Mouse (Mus musculus) heart, adult 2 months (tissue): ENCODE data around the gene Csmd2. TPM values are rescaled to one million over a fixed set of nuclear protein-coding genes. Genes with fewer than 3 reads are reported as not detected.

Experiments used
- DNase-seq, 2 experiments: peaks; one replicate each; pipeline ENCODE4 v3.0.0; 2021
- H3K27ac ChIP-seq: fragments of 200-600 bp; 2 replicates; pipeline ENCODE4 v1.8.1; 2022
- H3K27me3 ChIP-seq: fragments of 200-500 bp; 2 replicates; pipeline ENCODE4 v1.6.1; 2012; ENCODE audit warnings: mild to moderate bottlenecking, low read length, inconsistent platforms, mixed read lengths; ENCODE audit not compliant: control insufficient read depth, insufficient read depth
- H3K36me3 ChIP-seq: fragments of 200-500 bp; 2 replicates; pipeline ENCODE4 v1.6.1; 2012; ENCODE audit warnings: low read length, inconsistent platforms; ENCODE audit not compliant: control insufficient read depth, insufficient read depth
- H3K4me1 ChIP-seq: fragments of 200-500 bp; 2 replicates; pipeline ENCODE4 v1.6.1; 2011; ENCODE audit warnings: low read length; ENCODE audit not compliant: control insufficient read depth, insufficient read depth
- H3K4me3 ChIP-seq: fragments of 200-600 bp; 2 replicates; pipeline ENCODE4 v1.8.1; 2022
- H3K79me2 ChIP-seq: fragments of 200-500 bp; replicated peaks from 2 replicates; pipeline ENCODE4 v1.6.1; 2012; ENCODE audit warnings: mild to moderate bottlenecking, inconsistent platforms, low read length, moderate library complexity, mixed read lengths; ENCODE audit not compliant: control insufficient read depth, insufficient read depth
- H3K9ac ChIP-seq: fragments of 200-500 bp; 2 replicates; pipeline ENCODE4 v1.6.1; 2012; ENCODE audit warnings: low read depth, mild to moderate bottlenecking, control low read depth, inconsistent platforms, low read length, mixed read lengths
- CTCF ChIP-seq: fragments of 200-600 bp; IDR thresholded peaks from 2 replicates; pipeline ENCODE4 v1.8.1; 2022; ENCODE audit warnings: antibody characterized with exemption, mild to moderate bottlenecking, moderate library complexity
- EP300 ChIP-seq: fragments of 200-500 bp; IDR thresholded peaks from 2 replicates; pipeline ENCODE4 v1.6.1; 2011; ENCODE audit warnings: low read depth, low read length, control low read depth; ENCODE audit not compliant: insufficient read depth
- POLR2A ChIP-seq: fragments of 200-500 bp; IDR thresholded peaks from 2 replicates; pipeline ENCODE4 v1.6.1; 2011; ENCODE audit warnings: mild to moderate bottlenecking, low read depth, low read length, control low read depth; ENCODE audit not compliant: insufficient read depth
- WGBS: fragments of 180-500 bp; shearing (Covaris S2); methylation state at CpG from one replicate; pipeline ENCODE4 v1.1.7; 2018; 5-methylcytosine and 5-hydroxymethylcytosine counted together
- intact Hi-C: fragments of 180-260 bp; cut with DNase I; formaldehyde crosslinking; loops from one replicate; pipeline ENCODE4 v1.15.1; 2025
- polyA plus RNA-seq: library from polyadenylated mRNA; depleted of rRNA; stranded (reverse); fragments of >200 nt; gene quantifications from 2 replicates; pipeline ENCODE4 v1.2.3, GENCODE M21; 2012
- total RNA-seq, 2 experiments: library from RNA; stranded (reverse); gene quantifications; 2 replicates each; pipeline ENCODE4 v1.2.3; 2021

The Csmd2 gene
- total and polyA plus RNA-seq, 3 experiments: not detected

DNA sequence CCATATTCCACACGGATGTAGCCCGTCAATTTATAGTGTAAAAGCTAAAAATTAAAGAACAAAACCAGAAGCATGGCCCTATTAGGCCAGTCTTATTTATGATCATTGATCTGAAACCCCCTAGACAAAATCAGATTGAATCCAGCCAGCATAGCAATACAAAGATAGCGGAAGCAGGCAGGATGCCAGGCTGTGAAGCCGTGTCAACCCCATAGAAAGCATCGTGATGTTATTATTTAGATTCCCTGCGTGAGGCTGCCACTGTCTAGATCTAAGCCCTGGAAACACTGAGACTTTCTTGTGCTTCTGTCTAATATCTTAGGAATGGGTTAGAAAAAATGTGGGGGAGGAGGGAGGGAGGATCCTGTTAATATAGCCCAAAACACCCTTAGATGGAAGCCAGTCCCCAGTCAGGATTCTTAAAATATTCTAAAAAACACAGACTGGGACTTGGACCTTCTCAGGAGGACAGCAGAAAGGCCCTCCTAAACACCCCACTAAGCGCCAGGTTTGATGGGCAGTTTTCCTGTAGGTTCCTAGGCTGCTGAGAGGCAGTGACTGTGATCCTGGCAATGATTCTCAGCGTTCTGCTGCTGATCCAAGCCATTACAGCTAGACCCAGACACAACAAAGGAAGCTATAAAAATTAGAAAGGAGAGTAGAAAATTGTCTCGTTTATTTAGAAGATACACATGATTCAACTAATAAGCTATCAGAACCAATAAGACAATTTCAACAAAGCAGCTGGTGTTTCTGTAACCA, 419.6 kb downstream of the Csmd2 start:
- no peaks in the 10 kb centered on the region for H3K4me1 ChIP-seq
- WGBS: 64% methylated on average over 9 of the region's 9 CpGs
- DNase-seq: no peak
- no peak for TF ChIP-seq EP300
- no peak for TF ChIP-seq CTCF
- no peak for TF ChIP-seq POLR2A
- H3K9ac ChIP-seq: no peak overlapping the region
- no peaks in the 10 kb centered on the region for H3K36me3 ChIP-seq
- no peak overlapping the region for H3K27ac ChIP-seq
- H3K27me3 ChIP-seq: no peaks in the 10 kb centered on the region
- no peaks in the 10 kb centered on the region for H3K79me2 ChIP-seq
- intact Hi-C loops: no loop called here
- H3K4me3 ChIP-seq: no peak overlapping the region

DNA sequence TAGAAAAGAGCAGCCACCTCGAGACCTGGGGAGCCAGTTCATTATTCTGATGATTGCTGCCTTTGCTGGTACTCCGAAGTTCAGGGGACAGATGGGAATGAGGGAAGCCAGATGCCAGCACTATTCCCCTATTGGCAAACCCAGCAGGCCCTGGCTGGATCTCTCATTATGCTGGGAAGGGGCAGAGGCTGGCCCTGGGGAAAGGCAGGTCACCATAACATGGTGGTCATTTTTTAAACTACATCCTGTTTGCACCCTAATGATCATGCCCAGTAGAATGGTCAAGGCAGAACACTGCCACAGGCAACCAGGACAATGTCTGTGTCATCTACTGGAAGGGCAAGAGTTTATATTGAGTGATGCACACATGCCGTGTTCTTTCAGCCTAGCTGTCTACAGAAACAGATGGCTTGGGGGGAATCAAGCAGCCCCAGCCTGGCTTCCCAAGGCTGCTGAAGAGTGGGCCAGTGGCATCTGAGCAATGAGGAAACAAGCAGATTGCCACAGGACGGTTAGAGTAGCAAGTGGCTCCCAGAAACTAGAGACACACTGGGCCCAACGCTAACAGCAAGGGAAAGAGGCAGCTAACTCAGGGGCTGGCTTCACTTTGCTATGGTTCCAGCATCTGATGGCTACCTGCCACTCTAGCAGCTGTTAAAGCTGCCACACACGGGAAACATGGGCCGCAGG, 424.4 kb downstream of the Csmd2 start:
- no peak for DNase-seq
- H3K4me1 ChIP-seq: no peaks in the 10 kb centered on the region
- no peak overlapping the region for H3K4me3 ChIP-seq
- H3K79me2 ChIP-seq: no peaks in the 10 kb centered on the region
- H3K36me3 ChIP-seq: no peaks in the 10 kb centered on the region
- H3K9ac ChIP-seq: no peak overlapping the region
- no peak for TF ChIP-seq POLR2A
- no peak for TF ChIP-seq EP300
- TF ChIP-seq CTCF: no peak
- WGBS: 76% methylated on average over 7 of the region's 7 CpGs
- H3K27ac ChIP-seq: no peak overlapping the region
- intact Hi-C loops: no loop called here
- H3K27me3 ChIP-seq: no peaks in the 10 kb centered on the region

DNA sequence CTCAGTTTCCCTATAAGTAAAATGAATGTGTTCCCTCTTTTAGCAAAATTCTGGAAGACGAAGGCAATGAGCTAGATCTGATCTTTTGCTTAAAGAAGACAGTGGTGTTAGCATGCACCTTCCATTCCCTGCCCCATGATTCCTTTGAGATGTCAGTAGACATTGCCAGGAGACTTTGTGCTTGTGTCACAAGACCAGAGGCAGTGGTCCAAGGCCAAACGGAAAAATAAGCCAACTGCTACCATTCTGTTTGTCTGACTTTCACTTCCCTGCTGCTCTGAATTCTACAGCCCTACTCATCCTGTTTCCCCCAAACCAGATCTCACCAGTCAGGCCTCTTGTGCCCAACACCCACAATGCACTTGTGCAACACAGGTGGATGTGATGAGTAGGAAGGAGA, 427.1 kb downstream of the Csmd2 start:
- Histone ChIP-seq H3K4me1 (no peaks in the 10 kb centered on the region), H3K27me3 (no peaks in the 10 kb centered on the region), H3K4me3 (no peak overlapping the region), H3K36me3 (no peaks in the 10 kb centered on the region), H3K9ac (no peak overlapping the region), H3K79me2 (no peaks in the 10 kb centered on the region), H3K27ac (no peak overlapping the region)
- intact Hi-C loops: no loop called here
- WGBS: 65% methylated on average over 2 of the region's 2 CpGs
- TF ChIP-seq CTCF: no peak
- no peak for TF ChIP-seq EP300
- no peak for TF ChIP-seq POLR2A
- DNase-seq: no peak

DNA sequence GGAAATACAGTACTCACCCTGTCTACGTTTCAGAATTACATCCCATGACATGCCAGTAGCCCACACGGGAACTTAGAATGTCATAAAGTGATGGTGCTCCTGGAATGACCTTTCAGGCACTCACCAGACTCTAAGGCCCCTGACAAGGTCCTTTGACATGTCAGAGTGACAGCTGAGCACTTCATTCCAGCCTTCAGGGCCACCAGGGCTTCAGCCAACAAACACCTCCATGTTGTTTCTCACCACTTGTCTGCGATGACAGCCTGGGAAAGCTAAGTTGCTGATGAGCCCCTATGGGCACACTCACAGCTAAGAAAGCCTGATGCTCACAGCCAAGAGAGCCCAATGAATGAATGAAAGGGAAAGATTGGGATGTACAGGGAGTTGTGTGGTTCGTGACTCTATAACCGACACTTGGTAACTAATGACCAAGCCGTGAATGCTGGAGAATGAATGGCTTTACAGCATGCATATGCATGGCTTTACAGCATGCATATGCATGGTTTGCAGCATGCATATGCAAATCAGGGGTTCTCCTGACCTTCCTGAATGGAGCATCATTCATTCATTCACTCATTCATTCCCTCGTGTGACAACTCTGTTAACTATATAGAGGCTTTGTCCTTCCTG, 432.4 kb downstream of the Csmd2 start:
- Histone ChIP-seq H3K4me1 (no peaks in the 10 kb centered on the region), H3K79me2 (no peaks in the 10 kb centered on the region), H3K27me3 (no peaks in the 10 kb centered on the region), H3K36me3 (no peaks in the 10 kb centered on the region), H3K9ac (no peak overlapping the region), H3K4me3 (no peak overlapping the region), H3K27ac (no peak overlapping the region)
- TF ChIP-seq CTCF: no peak
- no peak for TF ChIP-seq EP300
- no peak for TF ChIP-seq POLR2A
- intact Hi-C loops: no loop called here
- no peak for DNase-seq
- 70% methylated on average over 7 of the region's 7 CpGs for WGBS

DNA sequence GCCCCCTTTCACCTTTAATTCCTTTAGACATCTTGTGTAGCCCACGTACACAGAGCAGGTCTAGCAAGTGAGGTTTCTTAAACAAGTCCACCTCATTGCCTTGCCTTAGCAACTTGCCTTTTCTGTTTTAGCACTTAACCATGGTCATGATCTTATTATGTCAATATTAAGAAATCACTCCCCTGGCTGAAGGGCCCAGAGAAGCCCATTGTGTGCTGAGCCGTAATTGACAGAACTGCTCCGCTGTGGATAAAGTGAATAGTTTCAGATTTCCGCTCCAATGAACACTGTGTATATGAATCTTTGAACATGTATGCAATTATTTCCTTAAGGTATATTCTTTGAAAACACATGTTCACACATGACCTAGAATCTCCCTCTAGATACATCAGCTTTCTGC, 434.8 kb downstream of the Csmd2 start:
- Histone ChIP-seq H3K27ac (no peak overlapping the region), H3K36me3 (no peaks in the 10 kb centered on the region), H3K27me3 (no peaks in the 10 kb centered on the region), H3K4me1 (no peaks in the 10 kb centered on the region), H3K9ac (no peak overlapping the region), H3K4me3 (no peak overlapping the region), H3K79me2 (no peaks in the 10 kb centered on the region)
- 91% methylated on average over 4 of the region's 4 CpGs for WGBS
- no peak for TF ChIP-seq EP300
- TF ChIP-seq POLR2A: no peak
- no peak for TF ChIP-seq CTCF
- no peak for DNase-seq
- intact Hi-C loops: no loop called here

DNA sequence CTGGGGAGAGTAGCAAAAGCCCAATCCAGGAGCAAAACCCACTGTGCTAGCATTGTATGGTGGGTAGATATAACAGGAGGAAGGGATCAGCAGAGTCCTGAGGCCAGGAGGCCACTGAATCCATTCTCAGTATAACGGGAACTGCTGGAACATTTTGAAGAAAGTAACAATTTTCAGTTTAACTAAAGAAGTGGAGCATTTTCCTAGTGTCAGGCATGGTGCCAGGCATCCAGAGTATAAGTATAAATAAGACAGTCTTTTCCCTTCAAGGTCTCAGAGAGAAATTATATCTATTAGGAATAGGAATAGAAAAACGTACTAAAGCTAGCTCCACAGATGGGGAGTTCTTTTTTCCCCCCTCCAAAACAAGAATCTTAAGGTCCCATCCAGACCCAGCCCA, 437.7 kb downstream of the Csmd2 start:
- no peak for DNase-seq
- no peaks in the 10 kb centered on the region for H3K36me3 ChIP-seq
- H3K27me3 ChIP-seq: no peaks in the 10 kb centered on the region
- H3K27ac ChIP-seq: no peak overlapping the region
- H3K4me3 ChIP-seq: no peak overlapping the region
- intact Hi-C loops: no loop called here
- H3K79me2 ChIP-seq: no peaks in the 10 kb centered on the region
- WGBS: 64% methylated on average over 2 of the region's 2 CpGs
- TF ChIP-seq EP300 (no peak), POLR2A (no peak), CTCF (no peak)
- H3K9ac ChIP-seq: no peak overlapping the region
- H3K4me1 ChIP-seq: no peaks in the 10 kb centered on the region
